Mouse (Mus musculus) v-Abl transformed pro-B cells (cell line): ENCODE measurements around the gene Mrpl43.

ENCODE experiments used
- in situ Hi-C, 2 experiments: fragments of 400-800 bp; cut with MboI; formaldehyde crosslinking; loops; one replicate each; pipeline ENCODE4 v1.15.1; 2025; ENCODE audit not compliant: unreplicated experiment in 2 of 2

The Mrpl43 gene

DNA sequence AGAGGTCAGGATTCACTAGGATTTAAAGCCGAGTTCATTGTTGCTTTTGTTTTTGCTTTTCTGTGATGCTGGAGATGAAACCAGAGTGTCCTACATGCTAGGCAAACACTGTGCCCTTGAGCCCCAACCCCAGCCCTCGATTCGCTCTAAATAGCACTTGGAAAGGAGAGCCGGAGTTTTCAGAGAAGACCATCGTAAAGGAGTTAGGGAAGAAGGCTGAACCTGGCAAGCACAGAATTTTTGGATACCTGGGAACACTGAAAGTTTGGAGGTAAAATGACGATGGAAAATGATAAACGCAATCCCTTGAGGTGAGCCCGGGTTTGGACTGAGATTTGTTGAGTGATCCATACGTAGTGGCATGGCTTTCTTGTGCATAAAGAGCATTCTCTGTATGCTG is 17.9 kb downstream of the Mrpl43 start:
- in situ Hi-C loops = loop anchor here in 1 of 2 experiments (5.0 kb wide), 1 partner anchor 44 kb away; no protein-coding TSS in a partner anchor

DNA sequence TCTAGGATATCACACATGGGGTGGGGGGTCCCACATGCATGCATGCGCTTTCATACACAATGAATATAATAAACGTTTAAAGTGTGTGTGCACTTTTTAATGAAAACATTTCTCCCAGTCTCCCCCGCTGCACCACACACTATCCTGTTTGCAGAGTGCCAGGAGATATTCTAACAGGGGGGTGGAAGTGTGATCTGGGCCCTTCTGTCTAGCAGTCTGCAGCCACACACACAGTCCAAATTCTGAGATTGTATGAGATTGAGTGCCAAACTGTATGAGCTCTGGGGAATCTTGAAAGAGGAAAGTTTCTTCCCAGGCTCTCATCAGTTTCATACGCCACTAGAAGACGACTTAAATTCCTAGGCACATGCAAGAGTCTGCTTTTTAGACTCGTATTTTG is 18.4 kb downstream of the Mrpl43 start:
- in situ Hi-C loops = loop anchor here in 1 of 2 experiments (5.0 kb wide), 1 partner anchor 44 kb away; no protein-coding TSS in a partner anchor

GRCm38 (mm10) chr19:44987004-44987403 is 19.2 kb downstream of the Mrpl43 start:
- in situ Hi-C loops = loop anchor here in 1 of 2 experiments (5.0 kb wide), 1 partner anchor 45 kb away; no protein-coding TSS in a partner anchor

DNA sequence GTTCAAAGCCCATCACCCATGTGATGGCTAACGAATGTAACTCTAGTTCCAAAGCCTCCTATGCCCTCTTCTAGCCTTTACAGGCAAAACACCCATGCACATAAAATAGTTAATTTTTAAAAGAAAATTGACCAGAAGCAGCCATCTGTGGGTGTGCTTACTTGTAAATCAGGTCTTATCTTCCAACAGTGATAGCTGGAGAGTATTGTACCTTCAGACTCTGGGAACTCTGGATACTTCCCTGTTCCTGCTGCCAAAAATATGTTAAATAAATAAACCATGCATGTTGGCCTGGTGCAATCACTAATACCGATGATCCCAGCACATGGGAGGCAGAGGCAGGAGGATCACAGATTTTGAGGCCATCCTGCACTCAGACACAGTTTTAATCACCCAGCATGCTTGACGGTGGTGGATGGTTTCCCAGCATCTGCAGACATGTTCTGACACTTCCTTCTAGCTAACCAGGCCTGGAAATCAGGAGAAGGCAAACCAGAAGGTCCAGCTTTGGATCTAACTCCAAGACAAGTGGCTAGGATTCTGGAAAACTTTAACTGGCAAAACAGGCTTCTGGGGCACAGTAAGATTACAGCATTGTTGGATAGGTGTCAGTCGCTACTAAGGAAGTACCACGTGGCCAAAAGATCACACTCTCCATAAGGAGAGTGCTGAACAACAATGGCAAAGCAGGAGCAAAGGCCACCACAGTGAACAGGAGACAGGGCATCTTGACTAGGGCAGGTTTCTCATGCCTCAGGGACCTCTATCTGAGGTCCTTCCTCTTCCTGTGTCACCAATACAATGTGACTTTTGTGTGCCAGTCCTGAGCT is 20.9 kb downstream of the Mrpl43 start:
- in situ Hi-C loops = loop anchor here in 1 of 2 experiments (5.0 kb wide), 1 partner anchor 47 kb away; no protein-coding TSS in a partner anchor

DNA sequence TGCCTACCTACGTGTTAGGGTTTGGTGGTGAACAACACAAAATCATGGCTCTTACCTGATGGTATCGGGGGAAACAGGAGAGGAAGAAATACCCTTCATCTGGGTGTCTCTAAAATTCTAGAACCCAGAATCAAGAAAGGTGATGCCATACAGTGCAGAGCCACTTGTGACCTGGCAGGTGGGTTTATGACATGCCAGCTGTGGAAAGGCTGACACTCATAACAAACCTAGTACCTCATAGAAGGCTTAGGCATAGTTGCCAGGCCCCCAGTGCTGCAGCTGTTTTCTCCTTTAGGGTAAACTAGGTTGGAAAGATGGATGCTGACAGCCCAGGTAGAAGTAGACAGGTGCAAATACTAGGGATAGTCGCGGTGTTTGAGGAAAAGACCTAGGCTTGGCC is 21.8 kb downstream of the Mrpl43 start:
- in situ Hi-C loops = no loop called here

DNA sequence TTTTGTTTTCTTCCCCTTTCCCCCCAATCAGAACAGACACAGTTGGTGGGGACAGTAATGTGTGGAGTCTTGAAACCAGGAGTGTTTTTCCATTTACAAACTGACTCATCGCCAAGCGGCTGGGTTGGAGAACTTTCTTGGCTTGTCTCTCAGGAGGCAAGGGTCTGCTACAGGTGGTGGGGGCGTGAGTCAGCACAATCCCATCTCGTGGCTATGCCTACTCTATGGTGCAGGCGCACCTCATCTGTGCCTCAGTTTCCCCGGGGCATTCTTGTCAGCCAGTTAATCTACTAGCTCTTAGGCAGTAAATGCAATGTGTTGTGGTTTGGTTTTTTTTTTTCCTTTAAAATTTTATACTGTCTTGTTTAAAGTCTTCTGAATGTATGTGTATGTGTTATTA is 22.9 kb downstream of the Mrpl43 start:
- in situ Hi-C loops = no loop called here

- in situ Hi-C loops = no loop called here
Observed at GRCm38 (mm10) chr19:44982477-44983115, 23.6 kb downstream of the Mrpl43 start.

GRCm38 (mm10) chr19:44980787-44981186 is 25.5 kb downstream of the Mrpl43 start:
- in situ Hi-C loops = no loop called here

- in situ Hi-C loops = loop anchor here in 1 of 2 experiments (5.0 kb wide), 1 partner anchor 40 kb away; no protein-coding TSS in a partner anchor
Observed at GRCm38 (mm10) chr19:44977148-44977547, 29.1 kb downstream of the Mrpl43 start.

DNA sequence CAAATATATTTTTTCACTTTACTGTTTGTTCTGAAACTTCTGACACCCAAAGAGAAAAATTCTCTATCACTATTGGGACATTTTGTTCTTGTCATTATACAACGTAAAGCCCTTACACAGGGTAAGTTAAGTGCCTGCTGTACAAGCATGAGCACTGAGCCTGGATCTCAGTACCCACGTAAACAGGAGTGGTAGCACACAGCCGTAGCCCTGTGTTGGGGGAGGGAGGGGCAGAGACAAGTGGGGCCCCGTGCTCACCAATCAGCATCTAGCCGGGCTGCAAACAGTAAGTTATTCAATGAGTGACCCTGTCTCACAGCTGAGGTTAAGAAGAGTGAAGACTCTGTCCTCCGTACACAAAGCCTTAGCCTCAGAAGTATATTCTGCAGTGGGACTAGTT is 29.6 kb downstream of the Mrpl43 start:
- in situ Hi-C loops = loop anchor here in 1 of 2 experiments (5.0 kb wide), 1 partner anchor 39 kb away; no protein-coding TSS in a partner anchor

DNA sequence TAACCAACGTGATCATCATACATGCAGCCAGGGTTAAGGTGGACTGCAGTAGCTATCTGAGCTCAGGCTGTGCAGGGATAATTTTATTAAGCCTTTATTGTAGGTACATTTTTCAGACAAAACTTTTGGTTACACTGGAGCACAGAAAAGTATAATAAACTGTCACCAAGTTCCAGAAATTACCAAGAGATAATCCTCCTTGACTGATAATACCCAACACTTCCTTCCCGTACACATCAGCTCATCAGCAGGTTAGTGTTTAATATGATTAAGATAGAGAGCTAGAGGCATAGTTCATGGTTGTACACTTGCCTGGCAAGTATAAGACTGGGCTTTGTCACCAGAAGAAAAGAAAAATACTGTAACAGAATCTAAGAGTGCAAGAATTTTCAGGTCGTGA is 37.9 kb downstream of the Mrpl43 start:
- in situ Hi-C loops = no loop called here

DNA sequence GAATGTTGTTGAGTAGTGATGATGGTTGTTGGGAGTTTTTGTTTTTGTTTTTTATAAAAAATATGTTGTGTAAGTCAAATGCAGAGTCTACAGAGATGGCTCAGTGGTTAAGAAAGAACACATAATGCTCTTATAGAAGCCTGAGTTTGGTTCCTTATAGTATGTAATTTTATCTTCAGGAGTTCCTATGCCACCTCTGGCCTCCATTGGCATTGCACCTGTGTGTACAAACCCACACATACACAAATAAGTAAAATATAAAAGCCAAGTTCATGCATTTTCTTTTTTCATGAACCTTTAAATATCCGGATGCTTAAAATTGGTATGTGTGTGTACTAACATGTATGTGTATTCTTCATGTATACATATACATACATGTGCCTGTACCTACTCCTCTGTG is 40.3 kb downstream of the Mrpl43 start:
- in situ Hi-C loops = no loop called here

- in situ Hi-C loops = no loop called here
Observed at GRCm38 (mm10) chr19:44959633-44960032, 46.6 kb downstream of the Mrpl43 start.
